Comparison of ENCODE assay signal across 16 mouse cellular contexts in the genomic region with DNA sequence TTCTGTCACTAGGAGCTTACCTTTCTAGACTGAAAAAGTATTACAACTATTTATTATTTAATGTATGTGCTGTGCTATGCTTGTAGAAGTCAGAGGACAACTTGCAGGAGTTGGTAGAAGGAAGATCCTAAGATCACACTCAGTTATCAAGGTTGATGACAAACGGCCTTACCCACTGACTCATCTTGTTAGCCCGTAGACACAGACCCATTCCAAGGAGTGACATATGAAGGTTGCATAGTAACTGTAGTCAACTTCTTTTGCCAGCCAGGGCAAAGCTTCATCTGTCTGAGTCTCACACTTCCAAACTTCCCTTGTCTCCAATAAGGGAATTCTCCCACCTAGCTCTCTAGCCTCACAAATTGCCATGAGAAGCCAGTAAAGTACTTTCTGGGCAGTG. TPM values are rescaled to one million over a fixed set of nuclear protein-coding genes. Genes with fewer than 3 reads are reported as not detected.
A peak's percentile ranks its signal among the peaks of the same experiment; 100 is the strongest.
DNase-seq lines count a peak whose midpoint lies in the region; ATAC-seq lines count a peak whose summit lies in the region.
"Had no signal": no experiment of that assay in that cellular context is flagged by ENCODE, and none has a peak within 500 bp of the region (broad histone marks: within the 10 kb centered on the region; RNA-seq: fewer than 3 reads in every experiment).

No protein-coding gene starts in this region.

- H3K27me3 ChIP-seq in heart, embryonic 14.5 days (ENCODE audit: control insufficient read depth, insufficient read depth, low read length), result no peaks in the 10 kb centered on the region
- no peaks in the 10 kb centered on the region for H3K27me3 ChIP-seq in lung, embryonic 16.5 days (ENCODE audit: control insufficient read depth, insufficient read depth, low read depth, low read length)
- H3K27me3 ChIP-seq in intestine, embryonic 16.5 days (replicated peaks; ENCODE audit: control insufficient read depth, insufficient read depth, low read length), result no peaks in the 10 kb centered on the region
- H3K27me3 ChIP-seq in stomach, embryonic 15.5 days (replicated peaks), result no peaks in the 10 kb centered on the region

- H3K36me3 ChIP-seq in heart, embryonic 14.5 days (ENCODE audit: control insufficient read depth, insufficient read depth, low read length), result no peaks in the 10 kb centered on the region
- H3K36me3 ChIP-seq in lung, embryonic 16.5 days (ENCODE audit: control insufficient read depth, insufficient read depth, low read length), result no peaks in the 10 kb centered on the region
- no peaks in the 10 kb centered on the region for H3K36me3 ChIP-seq in intestine, embryonic 16.5 days (ENCODE audit: control insufficient read depth, insufficient read depth, low read length)
- no peaks in the 10 kb centered on the region for H3K36me3 ChIP-seq in stomach, embryonic 15.5 days

- no peak overlapping the region for H3K4me3 ChIP-seq in heart, embryonic 14.5 days (ENCODE audit: control insufficient read depth in 1 of 2, insufficient read depth in 1 of 2, low read depth in 1 of 2, low read length in 2 of 2)
- H3K4me3 ChIP-seq in lung, embryonic 16.5 days (ENCODE audit: low read length), result no peak overlapping the region
- no peak overlapping the region for H3K4me3 ChIP-seq in intestine, embryonic 16.5 days (ENCODE audit: low read length)
- no peak overlapping the region for H3K4me3 ChIP-seq in stomach, embryonic 15.5 days (replicated peaks)
- H3K4me3 ChIP-seq: left cerebral cortex, adult 2 months had no signal

- H3K9me3 ChIP-seq in heart, embryonic 14.5 days (ENCODE audit: control insufficient read depth, low read length), result no peaks in the 10 kb centered on the region
- H3K9me3 ChIP-seq in lung, embryonic 16.5 days (ENCODE audit: control insufficient read depth, low read length), result no peaks in the 10 kb centered on the region
- H3K9me3 ChIP-seq in intestine, embryonic 16.5 days (ENCODE audit: control insufficient read depth, low read length), result no peaks in the 10 kb centered on the region
- H3K9me3 ChIP-seq in stomach, embryonic 15.5 days, result no peaks in the 10 kb centered on the region

- H3K27ac ChIP-seq in heart, embryonic 14.5 days (replicated peaks in 1 of 2; ENCODE audit: control insufficient read depth in 1 of 2, insufficient read depth in 1 of 2, low read depth in 2 of 2, low read length in 2 of 2), result peak overlapping the region in 1 of 2 experiments; percentile 85; a peak in 3 of 4 replicates
- H3K27ac ChIP-seq in lung, embryonic 16.5 days (ENCODE audit: low read length), result peak overlapping the region; percentile 90; the same call in 1 of the 2 replicates
- peak overlapping the region; percentile 97; the same call in 1 of the 2 replicates for H3K27ac ChIP-seq in intestine, embryonic 16.5 days (ENCODE audit: low read length)
- H3K27ac ChIP-seq in stomach, embryonic 15.5 days, result peak overlapping the region; percentile 97

- no peak overlapping the region for H3K4me2 ChIP-seq in heart, embryonic 14.5 days (ENCODE audit: low read length)
- H3K4me2 ChIP-seq in lung, embryonic 16.5 days (ENCODE audit: low read depth, low read length), result no peak overlapping the region
- H3K4me2 ChIP-seq in intestine, embryonic 16.5 days (ENCODE audit: low read depth, low read length), result no peak overlapping the region
- H3K4me2 ChIP-seq in stomach, embryonic 15.5 days, result no peak overlapping the region
- H3K4me2 ChIP-seq: hindbrain, embryonic 14.5 days had no signal

- intact Hi-C loops in gastrocnemius, postnatal 36 days (cut with DNase I), result no loop called here

- peak overlapping the region; percentile 45; the same call in 1 of the 2 replicates for H3K9ac ChIP-seq in heart, embryonic 14.5 days (ENCODE audit: low read length)
- H3K9ac ChIP-seq in lung, embryonic 16.5 days (ENCODE audit: low read length), result no peak overlapping the region
- H3K9ac ChIP-seq in intestine, embryonic 16.5 days (ENCODE audit: low read depth, low read length), result 0 out of 2 replicates have a peak overlapping the region, but pooled peaks have one; percentile 12
- H3K9ac ChIP-seq in stomach, embryonic 15.5 days, result no peak overlapping the region

- DNase-seq in heart, adult 9 months (ENCODE audit: low spot score in 2 of 2), result no peak
- DNase-seq in lung, postnatal 14 days, result no peak
- no peak for DNase-seq in gastrocnemius, postnatal 36 days
- DNase-seq in cerebellum, adult 9-10 months, result no peak
- DNase-seq: adrenal gland, postnatal 10 days; kidney, postnatal 36 days; lung, postnatal 36 days had no signal

- peaks cover 42 to 83% of the 10 kb centered on the region in 2 experiments for H3K4me1 ChIP-seq in heart, embryonic 14.5 days (ENCODE audit: control insufficient read depth in 2 of 2, insufficient read depth in 2 of 2, low read length in 2 of 2)
- peaks cover 70% of the 10 kb centered on the region for H3K4me1 ChIP-seq in lung, embryonic 16.5 days (replicated peaks; ENCODE audit: control insufficient read depth, insufficient read depth, low read length)
- H3K4me1 ChIP-seq in intestine, embryonic 16.5 days (ENCODE audit: control insufficient read depth, insufficient read depth, low read length), result peaks cover 86% of the 10 kb centered on the region
- peaks cover 68% of the 10 kb centered on the region for H3K4me1 ChIP-seq in stomach, embryonic 15.5 days

- 43% methylated on average over 2 of the region's 2 CpGs for WGBS in heart, embryonic 14.5 days
- WGBS in lung, embryonic 16.5 days, result 51% methylated on average over 2 of the region's 2 CpGs
- 60% methylated on average over 2 of the region's 2 CpGs for WGBS in intestine, embryonic 16.5 days
- WGBS in stomach, embryonic 15.5 days, result 75% methylated on average over 2 of the region's 2 CpGs

- ATAC-seq in heart, embryonic 14.5 days (ENCODE audit: insufficient number of reproducible peaks, insufficient read depth, low FRiP score, low read depth), result no peak
- ATAC-seq in lung, embryonic 16.5 days (ENCODE audit: low read depth), result no peak
- no peak for ATAC-seq in intestine, embryonic 16.5 days
- no peak for ATAC-seq in stomach, embryonic 15.5 days (ENCODE audit: insufficient read depth, low FRiP score, low read depth)

RNA-seq across cellular contexts. Expression of gene Eef2k, which starts 24.1 kb away (rescaled TPM):
- polyA plus RNA-seq in heart, embryonic 14.5 days (2014; fragmentation: Nextera tagmentation; extraction: Ambion mirVana), result 12.1 and 12.4 TPM in 2 replicates
- polyA plus RNA-seq in lung, embryonic 16.5 days (2015; fragmentation: Nextera tagmentation; extraction: Ambion mirVana), result 48.5 and 54.6 TPM in 2 replicates
- polyA plus RNA-seq in intestine, embryonic 16.5 days (2015; fragmentation: Nextera tagmentation; extraction: Ambion mirVana), result 54.1 and 59.6 TPM in 2 replicates
- polyA plus RNA-seq in stomach, embryonic 15.5 days (2015; fragmentation: Nextera tagmentation; extraction: Ambion mirVana), result 54.3 and 58.0 TPM in 2 replicates
- 10 to 100 TPM; 55.7 to 60.3 TPM for total RNA-seq in gastrocnemius, postnatal 36 days (2021)

RNA-seq across cellular contexts. Expression of gene Polr3e, which starts 50.9 kb away (rescaled TPM):
- 8.2 and 13.4 TPM in 2 replicates for polyA plus RNA-seq in heart, embryonic 14.5 days (2014; fragmentation: Nextera tagmentation; extraction: Ambion mirVana)
- 27.7 and 28.3 TPM in 2 replicates for polyA plus RNA-seq in lung, embryonic 16.5 days (2015; fragmentation: Nextera tagmentation; extraction: Ambion mirVana)
- polyA plus RNA-seq in intestine, embryonic 16.5 days (2015; fragmentation: Nextera tagmentation; extraction: Ambion mirVana), result 37.5 and 37.9 TPM in 2 replicates
- polyA plus RNA-seq in stomach, embryonic 15.5 days (2015; fragmentation: Nextera tagmentation; extraction: Ambion mirVana), result 34.4 and 36.4 TPM in 2 replicates
- total RNA-seq in gastrocnemius, postnatal 36 days (2021), result 10 to 100 TPM; 10.7 to 11.4 TPM

RNA-seq across cellular contexts. Expression of gene Gm5737, which starts 54.5 kb away (rescaled TPM):
- polyA plus RNA-seq in heart, embryonic 14.5 days (2014; fragmentation: Nextera tagmentation; extraction: Ambion mirVana), result not detected in 2 replicates
- not detected in 2 replicates for polyA plus RNA-seq in lung, embryonic 16.5 days (2015; fragmentation: Nextera tagmentation; extraction: Ambion mirVana)
- polyA plus RNA-seq in intestine, embryonic 16.5 days (2015; fragmentation: Nextera tagmentation; extraction: Ambion mirVana), result not detected in 2 replicates
- polyA plus RNA-seq in stomach, embryonic 15.5 days (2015; fragmentation: Nextera tagmentation; extraction: Ambion mirVana), result not detected in 2 replicates
- total RNA-seq in gastrocnemius, postnatal 36 days (2021), result under 1 TPM; 0.32 to 0.61 TPM
- total RNA-seq: common myeloid progenitor, adult 5-6 weeks; midbrain, postnatal 0 days had no signal
- polyA plus RNA-seq: hindbrain, embryonic 14.5 days; midbrain, postnatal 0 days; small intestine, adult 2 months had no signal

Comparison
In these comparisons a context has a peak if more than half of its experiments do, and no peak if none do; other contexts are left out.
1. H3K9ac ChIP-seq: peak in heart, embryonic 14.5 days (single experiment) and intestine, embryonic 16.5 days (single experiment); none in lung, embryonic 16.5 days (single experiment) and stomach, embryonic 15.5 days (single experiment).